Mouse (Mus musculus) naive thymus-derived CD4-positive, alpha-beta T cell, adult 2 months (primary cell): ENCODE results near the gene Lifr.

Experiments used
- DNase-seq: peaks from one replicate; pipeline ENCODE4 v3.0.0-alpha.2; 2011; ENCODE audit warnings: low read depth

Lifr gene

GRCm38 (mm10) chr15:7090211-7090765 is at the start of gene Lifr:
Gene Lifr (plus strand): TSS chr15:7090614.
- no peak for DNase-seq

GRCm38 (mm10) chr15:7044081-7044749 is 46.2 kb upstream of the Lifr start:
- no peak for DNase-seq

- no peak for DNase-seq
These were observed 45.4 kb upstream of the Lifr start for GRCm38 (mm10) chr15:7045056-7045455.

GRCm38 (mm10) chr15:7047931-7048330 is 42.5 kb upstream of the Lifr start:
- no peak for DNase-seq

GRCm38 (mm10) chr15:7048916-7049315 is 41.5 kb upstream of the Lifr start:
- no peak for DNase-seq

- no peak for DNase-seq
These were observed 38.7 kb upstream of the Lifr start for GRCm38 (mm10) chr15:7051666-7052065.

GRCm38 (mm10) chr15:7052117-7052516 is 38.3 kb upstream of the Lifr start:
- no peak for DNase-seq

- DNase-seq: no peak
These were observed 33.6 kb upstream of the Lifr start for GRCm38 (mm10) chr15:7056851-7057250.

GRCm38 (mm10) chr15:7060522-7060921 is 29.9 kb upstream of the Lifr start:
- no peak for DNase-seq

- DNase-seq: no peak
These were observed 28.3 kb upstream of the Lifr start for GRCm38 (mm10) chr15:7061995-7062697.

- no peak for DNase-seq
These were observed 27.8 kb upstream of the Lifr start for GRCm38 (mm10) chr15:7062698-7063009.

GRCm38 (mm10) chr15:7063521-7064240 is 26.7 kb upstream of the Lifr start:
- DNase-seq: no peak

- no peak for DNase-seq
These were observed 25.4 kb upstream of the Lifr start for GRCm38 (mm10) chr15:7064992-7065523.

- DNase-seq: no peak
These were observed 24.8 kb upstream of the Lifr start for GRCm38 (mm10) chr15:7065624-7066023.

- DNase-seq: no peak
These were observed 23.7 kb upstream of the Lifr start for GRCm38 (mm10) chr15:7066752-7067151.

- no peak for DNase-seq
These were observed 21.0 kb upstream of the Lifr start for GRCm38 (mm10) chr15:7069374-7069773.

GRCm38 (mm10) chr15:7070199-7070794 is 20.1 kb upstream of the Lifr start:
- DNase-seq: no peak

GRCm38 (mm10) chr15:7073269-7073668 is 17.1 kb upstream of the Lifr start:
- DNase-seq: no peak

GRCm38 (mm10) chr15:7075185-7075584 is 15.2 kb upstream of the Lifr start:
- no peak for DNase-seq

- no peak for DNase-seq
These were observed 12.1 kb upstream of the Lifr start for GRCm38 (mm10) chr15:7078356-7078755.

GRCm38 (mm10) chr15:7079631-7080337 is 10.6 kb upstream of the Lifr start:
- DNase-seq: no peak
